Mouse (Mus musculus) lung, adult 2 months (tissue): ENCODE results near the gene Cenpo.

Experiments
- CTCF ChIP-seq: fragments of 200-500 bp; IDR thresholded peaks from 2 replicates; pipeline ENCODE4 v1.5.1; 2011; ENCODE audit warnings: mild to moderate bottlenecking, low read length, control low read depth; ENCODE audit not compliant: insufficient read depth
- POLR2A ChIP-seq: fragments of 200-500 bp; IDR thresholded peaks from 2 replicates; pipeline ENCODE4 v1.6.1; 2011; ENCODE audit warnings: low read depth, mild to moderate bottlenecking, control low read depth, low read length, borderline replicate concordance; ENCODE audit errors: extremely low read depth

- TF ChIP-seq POLR2A (no peak), CTCF (no peak)
Observed at GRCm38 (mm10) chr12:4212908-4213307, 21.2 kb downstream of the Cenpo start.
